Mouse (Mus musculus) embryonic facial prominence, embryonic 11.5 days (tissue): ENCODE measurements around the gene Garnl3. TPM values are rescaled to one million over a fixed set of nuclear protein-coding genes. Genes with fewer than 3 reads are reported as not detected.

Experiments
- ATAC-seq: fragments of 200-750 bp; cut with Nextera tagmentation; replicated peaks from 2 replicates; pipeline ENCODE4 v1.8.0; 2017; ENCODE audit warnings: low read depth; ENCODE audit not compliant: insufficient number of reproducible peaks, low FRiP score, low TSS enrichment
- DNase-seq: peaks from one replicate; pipeline ENCODE4 v3.0.0-alpha.2; 2015; ENCODE audit warnings: low spot score
- H3K27ac ChIP-seq: fragments of 300-500 bp; sonication (generic); replicated peaks from 2 replicates; pipeline ENCODE4 v1.5.1; 2014; ENCODE audit warnings: mild to moderate bottlenecking, low read depth, low read length, control low read depth
- H3K27me3 ChIP-seq: fragments of 300-500 bp; sonication (generic); 2 replicates; pipeline ENCODE4 v1.6.1; 2014; ENCODE audit warnings: mild to moderate bottlenecking, low read length, moderate library complexity, mixed read lengths; ENCODE audit not compliant: control insufficient read depth, insufficient read depth
- H3K36me3 ChIP-seq: fragments of 300-500 bp; sonication (generic); replicated peaks from 2 replicates; pipeline ENCODE4 v1.6.1; 2014; ENCODE audit warnings: low read depth, mild to moderate bottlenecking, low read length, moderate library complexity, mixed read lengths; ENCODE audit not compliant: control insufficient read depth, insufficient read depth
- H3K4me1 ChIP-seq: fragments of 300-500 bp; sonication (generic); 2 replicates; pipeline ENCODE4 v1.6.1; 2014; ENCODE audit warnings: low read length, mixed read lengths; ENCODE audit not compliant: control insufficient read depth, insufficient read depth
- H3K4me2 ChIP-seq: fragments of 300-500 bp; sonication (generic); 2 replicates; pipeline ENCODE4 v1.6.1; 2014; ENCODE audit warnings: low read depth, mild to moderate bottlenecking, control low read depth, low read length, moderate library complexity
- H3K4me3 ChIP-seq: fragments of 300-500 bp; sonication (generic); 2 replicates; pipeline ENCODE4 v1.5.1; 2014; ENCODE audit warnings: low read depth, low read length, control low read depth
- H3K9ac ChIP-seq: fragments of 300-500 bp; sonication (generic); replicated peaks from 2 replicates; pipeline ENCODE4 v1.6.1; 2014; ENCODE audit warnings: mild to moderate bottlenecking, control low read depth, low read length
- H3K9me3 ChIP-seq: fragments of 300-500 bp; sonication (generic); replicated peaks from 2 replicates; pipeline ENCODE4 v1.6.1; 2016; ENCODE audit warnings: mild to moderate bottlenecking, low read length, inconsistent platforms, mixed read lengths; ENCODE audit not compliant: control insufficient read depth
- WGBS: fragments of 180-500 bp; shearing (Covaris S2); extraction: QIAGEN DNeasy Blood & Tissue Kit; methylation state at CpG from one replicate; pipeline ENCODE4 v1.1.7; 2014; 5-methylcytosine and 5-hydroxymethylcytosine counted together
- polyA plus RNA-seq: library from polyadenylated mRNA; unstranded; fragments of >200 nt; fragmentation: Nextera tagmentation; extraction: Ambion mirVana; gene quantifications from 2 replicates; pipeline ENCODE4 v1.2.1, GENCODE M21; 2014

The Garnl3 gene
- polyA plus RNA-seq, 1 experiment from 2014 or later, result 9.0 TPM

GRCm38 (mm10) chr2:32954581-32954980 lies 176.9 kb downstream of the Garnl3 start:
- Histone ChIP-seq H3K27me3 (no peaks in the 10 kb centered on the region), H3K36me3 (peaks cover 2% of the 10 kb centered on the region; the same call in 1 of the 2 replicates)
- ATAC-seq, result no peak

DNA sequence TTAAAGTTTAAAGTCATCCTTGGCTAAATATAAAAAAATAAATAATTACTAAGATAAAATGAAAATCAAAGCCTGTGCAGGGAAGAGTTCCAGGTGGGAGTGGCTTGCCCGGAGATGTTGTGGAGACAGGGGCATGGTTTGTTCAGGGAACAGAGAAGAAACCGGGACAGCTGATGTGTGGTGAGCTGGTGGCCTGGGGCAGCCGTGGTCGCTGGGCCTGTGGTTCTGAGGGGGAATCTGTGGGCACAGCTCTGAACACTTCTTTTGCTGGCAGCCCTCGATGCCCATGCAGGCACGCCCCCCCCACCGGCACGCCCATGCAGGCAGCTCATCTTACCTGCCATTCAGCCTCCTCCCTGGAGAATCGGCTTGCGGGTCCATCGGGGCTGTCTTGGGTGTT lies 184.0 kb downstream of the Garnl3 start:
- Histone ChIP-seq H3K4me3 (no peak overlapping the region), H3K9ac (no peak overlapping the region), H3K36me3 (0 out of 2 replicates have a peak, but pooled peaks cover 2% of the 10 kb centered on the region), H3K9me3 (no peaks in the 10 kb centered on the region), H3K27ac (no peak overlapping the region), H3K4me2 (no peak overlapping the region), H3K4me1 (no peaks in the 10 kb centered on the region), H3K27me3 (no peaks in the 10 kb centered on the region)
- WGBS, result 89% methylated on average over 11 of the region's 11 CpGs
- DNase-seq, result no peak
- ATAC-seq, result no peak

More at GRCm38 (mm10) chr2:32954581-32954980, 176.9 kb downstream of the Garnl3 start:
- no peak overlapping the region for H3K27ac ChIP-seq
- WGBS, result 88% methylated on average over 2 of the region's 2 CpGs
- H3K4me1 ChIP-seq, result no peaks in the 10 kb centered on the region
- no peak for DNase-seq
- no peak overlapping the region for H3K4me3 ChIP-seq
- no peak overlapping the region for H3K9ac ChIP-seq
- no peaks in the 10 kb centered on the region for H3K9me3 ChIP-seq
- H3K4me2 ChIP-seq, result no peak overlapping the region

DNA sequence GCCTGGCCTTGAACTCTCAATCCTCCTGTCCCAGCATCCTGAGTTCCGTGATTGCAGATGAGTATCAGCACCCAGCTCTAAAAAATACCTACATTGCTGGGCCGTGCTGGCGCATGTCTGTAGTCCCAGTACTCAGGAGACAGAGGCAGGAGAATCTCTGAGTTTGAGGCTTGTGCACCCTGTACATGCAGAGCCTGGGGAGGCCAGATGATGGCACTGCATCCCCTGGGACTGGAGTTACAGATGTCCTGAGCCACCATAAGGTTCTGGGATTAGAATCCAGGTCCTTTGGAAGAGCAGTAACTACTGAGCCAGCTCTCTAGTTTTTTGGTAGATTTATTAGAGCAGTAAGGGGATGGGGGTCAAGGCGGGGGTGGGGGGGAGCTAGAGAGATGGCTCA lies 191.0 kb downstream of the Garnl3 start:
- no peak for ATAC-seq
- no peak overlapping the region for H3K27ac ChIP-seq
- WGBS, result 97% methylated on average over 4 of the region's 4 CpGs
- no peaks in the 10 kb centered on the region for H3K4me1 ChIP-seq
- no peak overlapping the region for H3K4me2 ChIP-seq
- H3K9ac ChIP-seq, result no peak overlapping the region
- H3K9me3 ChIP-seq, result no peaks in the 10 kb centered on the region
- DNase-seq, result no peak
- H3K27me3 ChIP-seq, result no peaks in the 10 kb centered on the region
- H3K36me3 ChIP-seq, result no peaks in the 10 kb centered on the region; the same call in 1 of the 2 replicates
- H3K4me3 ChIP-seq, result no peak overlapping the region

DNA sequence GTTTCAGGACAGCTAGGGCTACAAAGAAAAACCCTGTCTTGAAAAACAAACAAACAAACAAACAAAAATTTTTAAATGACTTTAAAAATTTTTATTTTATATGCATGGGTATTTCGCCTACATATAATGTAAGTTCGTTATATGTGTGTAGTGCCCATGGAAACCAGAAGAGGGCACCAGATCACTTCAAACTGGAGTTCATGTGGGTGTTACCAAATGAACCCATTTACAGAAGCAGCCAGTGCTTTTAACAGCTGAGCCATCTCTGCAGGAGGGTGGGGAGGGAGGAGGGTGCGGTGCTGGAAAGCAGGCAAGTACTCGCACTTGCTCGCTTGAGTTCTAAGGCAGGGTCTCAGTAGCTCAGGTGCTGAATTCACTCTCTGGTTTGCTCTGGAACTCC lies 192.0 kb downstream of the Garnl3 start:
- Histone ChIP-seq H3K27me3 (no peaks in the 10 kb centered on the region), H3K9me3 (no peaks in the 10 kb centered on the region), H3K4me3 (no peak overlapping the region), H3K36me3 (no peaks in the 10 kb centered on the region; the same call in 1 of the 2 replicates), H3K4me1 (no peaks in the 10 kb centered on the region), H3K27ac (no peak overlapping the region), H3K9ac (no peak overlapping the region), H3K4me2 (no peak overlapping the region)
- DNase-seq, result peak; percentile 61
- whole genome bisulfite sequencing, result 55% methylated on average over 5 of the region's 5 CpGs
- ATAC-seq, result no peak

DNA sequence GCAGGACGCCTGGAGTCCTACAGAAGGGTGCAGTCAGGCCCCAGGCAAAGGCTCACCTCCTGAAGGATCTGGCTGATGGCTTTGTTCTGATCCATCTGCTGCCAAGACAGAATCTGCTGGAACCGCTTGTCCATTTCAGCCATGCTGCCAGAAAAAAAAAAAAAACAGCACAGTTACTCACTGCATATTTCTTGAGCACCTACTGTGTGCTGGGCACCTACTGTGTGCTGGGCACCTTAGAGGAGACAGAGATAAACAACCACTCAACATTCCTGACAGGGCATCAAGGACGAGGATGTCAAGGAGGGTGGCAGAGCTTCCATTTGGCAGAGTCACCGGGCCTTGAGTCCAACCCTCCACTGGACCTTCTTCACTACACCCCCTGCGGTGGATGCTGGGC lies 192.7 kb downstream of the Garnl3 start:
- Histone ChIP-seq H3K4me1 (no peaks in the 10 kb centered on the region), H3K36me3 (no peaks in the 10 kb centered on the region; the same call in 1 of the 2 replicates), H3K4me2 (no peak overlapping the region), H3K9ac (no peak overlapping the region), H3K27ac (no peak overlapping the region), H3K9me3 (no peaks in the 10 kb centered on the region), H3K4me3 (no peak overlapping the region), H3K27me3 (no peaks in the 10 kb centered on the region)
- DNase-seq (no peak), ATAC-seq (no peak)
- 90% methylated on average over 5 of the region's 5 CpGs for WGBS

Other genes starting within 250 kb of the Garnl3 start
- gene Rpl12, start 170.1 kb downstream of the Garnl3 start, polyA plus RNA-seq, result 162 and 191 TPM in 2 replicates
- gene Lrsam1, start 170.0 kb downstream of the Garnl3 start, polyA plus RNA-seq, result 5.2 and 6.5 TPM in 2 replicates
- 10.1 and 10.8 TPM in 2 replicates for gene Slc2a8, start 149.6 kb downstream of the Garnl3 start, polyA plus RNA-seq
- gene Angptl2, start 84.4 kb upstream of the Garnl3 start, polyA plus RNA-seq, result 28.6 and 30.4 TPM in 2 replicates
- 3.9 and 5.2 TPM in 2 replicates for gene Ralgps1, start 239.8 kb upstream of the Garnl3 start, polyA plus RNA-seq